Mouse (Mus musculus): ENCODE measurements around the gene Rtn4rl1.

DNA sequence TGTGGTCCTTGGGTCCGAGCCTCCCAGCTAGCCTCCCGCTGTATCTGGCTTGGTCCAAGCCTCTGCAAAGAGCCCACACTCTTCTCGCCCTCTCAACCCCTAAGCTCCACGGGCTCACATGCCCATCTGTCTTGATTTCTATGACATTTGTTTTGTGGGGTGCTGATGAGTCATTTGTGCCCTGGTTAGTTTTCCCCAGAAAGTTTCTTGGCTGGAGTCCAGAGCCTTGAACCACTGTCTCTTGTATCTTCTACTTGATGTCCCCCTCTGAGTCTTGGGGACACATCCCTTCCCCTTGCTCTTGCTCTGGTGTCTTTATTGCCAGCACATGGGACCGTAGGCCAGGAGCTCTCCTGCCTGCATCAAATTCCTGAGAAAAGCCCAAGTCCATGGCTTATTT is 6.4 kb downstream of the Rtn4rl1 start:
- TF ChIP-seq CTCF (IDR thresholded peaks at IDR 0.05; ENCODE audit: low read depth), result no peak
- no peak for TF ChIP-seq EP300 (IDR thresholded peaks at IDR 0.05; ENCODE audit: low read depth)

Measured in liver, postnatal 0 days (tissue).